In genomic region chr13:111534131-111534530, GRCm38 (mm10) we compare ENCODE assay signal across 12 mouse cellular contexts. TPM values are rescaled to one million over a fixed set of nuclear protein-coding genes. Genes with fewer than 3 reads are reported as not detected.
DNase-seq lines count a peak whose midpoint lies in the region; ATAC-seq and TF ChIP-seq lines count a peak whose summit lies in the region.
"Had no signal": no experiment of that assay in that cellular context is flagged by ENCODE, and none has a peak within 500 bp of the region (broad histone marks: within the 10 kb centered on the region; RNA-seq: fewer than 3 reads in every experiment).

No protein-coding gene starts in this region.

- no peaks in the 10 kb centered on the region for H3K9me3 ChIP-seq in liver, embryonic 11.5 days (ENCODE audit: control insufficient read depth, low read length)
- no peaks in the 10 kb centered on the region for H3K9me3 ChIP-seq in MEL (replicated peaks; ENCODE audit: insufficient read depth, low read length)
- no peaks in the 10 kb centered on the region for H3K9me3 ChIP-seq in limb, embryonic 10.5 days (replicated peaks)
- H3K9me3 ChIP-seq: neural tube, embryonic 12.5 days had no signal

- no peak overlapping the region for H3K4me3 ChIP-seq in liver, adult 2 months (ENCODE audit: insufficient read depth, low read depth, low read length)
- no peak overlapping the region for H3K4me3 ChIP-seq in liver, embryonic 11.5 days (ENCODE audit: low read depth, low read length)
- H3K4me3 ChIP-seq in MEL (ENCODE audit: control insufficient read depth in 1 of 2, insufficient read depth in 1 of 2, low read depth in 2 of 2, low read length in 2 of 2), result no peak overlapping the region
- no peak overlapping the region for H3K4me3 ChIP-seq in limb, embryonic 10.5 days
- H3K4me3 ChIP-seq: neural tube, embryonic 12.5 days had no signal

- 80% methylated on average over 6 of the region's 6 CpGs for WGBS in liver, adult 2 months
- 61% methylated on average over 6 of the region's 6 CpGs for WGBS in liver, embryonic 11.5 days
- WGBS in limb, embryonic 10.5 days, result 69% methylated on average over 6 of the region's 6 CpGs

- no peak for TF ChIP-seq EP300 in MEL (IDR thresholded peaks at IDR 0.05; ENCODE audit: low read depth in 1 of 2, low read length in 2 of 2)

- no peaks in the 10 kb centered on the region for H3K27me3 ChIP-seq in liver, adult 2 months (ENCODE audit: control insufficient read depth, insufficient read depth, low read length)
- H3K27me3 ChIP-seq in liver, embryonic 11.5 days (replicated peaks; ENCODE audit: control insufficient read depth, insufficient read depth, low read length), result no peaks in the 10 kb centered on the region
- H3K27me3 ChIP-seq in MEL (ENCODE audit: control insufficient read depth in 1 of 2, insufficient read depth in 2 of 2, low read length in 2 of 2), result no peaks in the 10 kb centered on the region
- no peaks in the 10 kb centered on the region for H3K27me3 ChIP-seq in limb, embryonic 10.5 days (ENCODE audit: low read depth, poor library complexity, severe bottlenecking)
- H3K27me3 ChIP-seq: neural tube, embryonic 12.5 days had no signal

- DNase-seq in adrenal gland, postnatal 14 days, result peak; percentile 28
- no peak for DNase-seq in adrenal gland, postnatal 4 days (ENCODE audit: low spot score in 2 of 2)
- no peak for DNase-seq in liver, adult 2 months (ENCODE audit: extremely low read depth, low read depth, low spot score)
- DNase-seq in liver, embryonic 11.5 days (ENCODE audit: low spot score), result no peak
- DNase-seq in MEL (ENCODE audit: low read depth, low spot score), result no peak
- peak; percentile 35 for DNase-seq in limb, embryonic 10.5 days (ENCODE audit: low spot score)
- no peak for DNase-seq in urinary bladder, postnatal 4 days (ENCODE audit: low spot score in 2 of 2)
- DNase-seq in frontal cortex, postnatal 10 days (ENCODE audit: low spot score in 2 of 2), result no peak
- DNase-seq: gastrocnemius, postnatal 10 days; kidney, adult 18-20 months had no signal

- no peaks in the 10 kb centered on the region for H3K79me2 ChIP-seq in liver, adult 2 months (ENCODE audit: control insufficient read depth, insufficient read depth, low read length)
- H3K79me2 ChIP-seq in MEL (ENCODE audit: control insufficient read depth, insufficient read depth, low read length, poor library complexity), result no peaks in the 10 kb centered on the region

- peak; percentile 27 for TF ChIP-seq RAD21 in MEL (IDR thresholded peaks at IDR 0.05; ENCODE audit: low read depth, low read length)

- H3K4me1 ChIP-seq in liver, adult 2 months (ENCODE audit: control insufficient read depth, insufficient read depth, low read length), result 0 out of 2 replicates have a peak, but pooled peaks cover 2% of the 10 kb centered on the region
- H3K4me1 ChIP-seq in liver, embryonic 11.5 days (replicated peaks; ENCODE audit: control insufficient read depth, insufficient read depth, low read length), result no peaks in the 10 kb centered on the region
- peaks cover 2 to 3% of the 10 kb centered on the region in 2 experiments; a peak in 2 of 4 replicates for H3K4me1 ChIP-seq in MEL (ENCODE audit: control insufficient read depth in 1 of 2, insufficient read depth in 2 of 2, low read length in 2 of 2)
- no peaks in the 10 kb centered on the region for H3K4me1 ChIP-seq in limb, embryonic 10.5 days
- H3K4me1 ChIP-seq: neural tube, embryonic 12.5 days had no signal

- no peak overlapping the region for H3K9ac ChIP-seq in liver, adult 2 months (ENCODE audit: low read depth, low read length)
- H3K9ac ChIP-seq in liver, embryonic 11.5 days (ENCODE audit: low read depth, low read length), result no peak overlapping the region
- no peak overlapping the region for H3K9ac ChIP-seq in MEL (ENCODE audit: control insufficient read depth, low read depth, low read length, poor library complexity, severe bottlenecking)
- H3K9ac ChIP-seq: neural tube, embryonic 12.5 days had no signal

- H3K36me3 ChIP-seq in liver, adult 2 months (ENCODE audit: control insufficient read depth, insufficient read depth, low read length), result no peaks in the 10 kb centered on the region
- H3K36me3 ChIP-seq in liver, embryonic 11.5 days (ENCODE audit: control insufficient read depth, insufficient read depth, low read length), result no peaks in the 10 kb centered on the region
- H3K36me3 ChIP-seq in MEL (ENCODE audit: control insufficient read depth in 1 of 2, insufficient read depth in 2 of 2, low read length in 2 of 2), result no peaks in the 10 kb centered on the region
- no peaks in the 10 kb centered on the region for H3K36me3 ChIP-seq in limb, embryonic 10.5 days
- H3K36me3 ChIP-seq: neural tube, embryonic 12.5 days had no signal

- TF ChIP-seq CTCF in liver, adult 2 months (IDR thresholded peaks at IDR 0.05; ENCODE audit: low read depth, low read length), result peak; percentile 56
- peak in 2 of 3 experiments; percentile 34 to 54; a peak in 4 of 6 replicates for TF ChIP-seq CTCF in MEL (IDR thresholded peaks at IDR 0.05 in 2 of 3, conservative IDR thresholded peaks at IDR 0.05 in 1 of 3; ENCODE audit: control insufficient read depth in 1 of 3, insufficient read depth in 1 of 3, low read depth in 2 of 3, low read length in 3 of 3, poor library complexity in 1 of 3, severe bottlenecking in 1 of 3)

- no peak overlapping the region for H3K4me2 ChIP-seq in liver, embryonic 11.5 days
- H3K4me2 ChIP-seq: neural tube, embryonic 12.5 days had no signal

- no peak for ATAC-seq in liver, embryonic 11.5 days (replicated peaks; ENCODE audit: low FRiP score)

- no peak overlapping the region for H3K27ac ChIP-seq in liver, adult 2 months (replicated peaks; ENCODE audit: insufficient read depth, low read depth, low read length)
- H3K27ac ChIP-seq in liver, embryonic 11.5 days (ENCODE audit: low read depth, low read length), result no peak overlapping the region
- no peak overlapping the region for H3K27ac ChIP-seq in MEL (ENCODE audit: control insufficient read depth, low read depth, low read length)
- H3K27ac ChIP-seq in limb, embryonic 10.5 days, result no peak overlapping the region
- H3K27ac ChIP-seq: neural tube, embryonic 12.5 days had no signal

- no peak for TF ChIP-seq POLR2A in liver, adult 2 months (IDR thresholded peaks at IDR 0.05; ENCODE audit: extremely low read depth, insufficient read depth, low read length)
- no peak for TF ChIP-seq POLR2A in MEL (IDR thresholded peaks at IDR 0.05; ENCODE audit: control insufficient read depth in 1 of 2, insufficient read depth in 1 of 2, low read depth in 1 of 2, low read length in 2 of 2, poor library complexity in 1 of 2)

TF ChIP-seq in MEL, 35 proteins besides CTCF, POLR2A, EP300 and RAD21:
- TF ChIP-seq CHD1 (IDR thresholded peaks at IDR 0.05; ENCODE audit: low read depth, low read length), result no peak
- TF ChIP-seq ZC3H11A (IDR thresholded peaks at IDR 0.05; ENCODE audit: low read depth, low read length), result 0 out of 2 replicates have a peak, but pooled peaks have one; percentile 13
- TF ChIP-seq SMC3 (IDR thresholded peaks at IDR 0.05; ENCODE audit: low read depth, low read length), result peak; percentile 25; the same call in 1 of the 2 replicates

RNA-seq across cellular contexts. Expression of gene Gm49496, which starts 15.6 kb away (rescaled TPM):
- total RNA-seq in adrenal gland, postnatal 14 days (2021), result not detected in 2 replicates
- under 1 TPM in 1 of 2 experiments, not detected in 1; 0.31 TPM for total RNA-seq in adrenal gland, postnatal 4 days (2021)
- not detected in 2 replicates for total RNA-seq in liver, adult 2 months (2014; rRNA removed)
- polyA plus RNA-seq in liver, adult 2 months (2012; rRNA removed), result not detected in 2 replicates
- not detected in 2 replicates for polyA plus RNA-seq in liver, embryonic 11.5 days (2014; fragmentation: Nextera tagmentation; extraction: Ambion mirVana)
- total RNA-seq in MEL (2012; rRNA removed), result 0.13 TPM in 1 of 2 replicates, not detected in the other
- polyA plus RNA-seq in MEL (2012; ENCODE audit: insufficient read depth in 1 of 2, insufficient read length in 2 of 2, low read depth in 1 of 2, low replicate concordance in 2 of 2, missing spikeins in 1 of 2), result under 1 TPM in 1 of 2 experiments, not detected in 1; 0.26 TPM
- not detected in 2 replicates for polyA plus RNA-seq in limb, embryonic 10.5 days (2016; fragmentation: Nextera tagmentation; extraction: Ambion mirVana)
- total RNA-seq: gastrocnemius, postnatal 10 days had no signal
- polyA plus RNA-seq: limb, embryonic 14.5 days; neural tube, embryonic 12.5 days had no signal

RNA-seq across cellular contexts. Expression of gene Gpbp1, which starts 44.2 kb away (rescaled TPM):
- total RNA-seq in adrenal gland, postnatal 14 days (2021), result 78.4 and 83.9 TPM in 2 replicates
- 10 to 100 TPM; 84.3 to 88.1 TPM for total RNA-seq in adrenal gland, postnatal 4 days (2021)
- total RNA-seq in liver, adult 2 months (2014; rRNA removed), result 30.4 and 37.8 TPM in 2 replicates
- polyA plus RNA-seq in liver, adult 2 months (2012; rRNA removed), result 1.6 and 1.8 TPM in 2 replicates
- polyA plus RNA-seq in liver, embryonic 11.5 days (2014; fragmentation: Nextera tagmentation; extraction: Ambion mirVana), result 76.1 and 79.0 TPM in 2 replicates
- total RNA-seq in MEL (2012; rRNA removed), result 58.2 and 60.9 TPM in 2 replicates
- polyA plus RNA-seq in MEL (2012; ENCODE audit: insufficient read depth in 1 of 2, insufficient read length in 2 of 2, low read depth in 1 of 2, low replicate concordance in 2 of 2, missing spikeins in 1 of 2), result 100 to 1,000 TPM in 1 of 2 experiments, 10 to 100 TPM in 1; 76.3 to 648 TPM
- polyA plus RNA-seq in limb, embryonic 10.5 days (2016; fragmentation: Nextera tagmentation; extraction: Ambion mirVana), result 75.7 and 95.4 TPM in 2 replicates

RNA-seq across cellular contexts. Expression of gene Gm10198, which starts 58.5 kb away (rescaled TPM):
- not detected in 2 replicates for total RNA-seq in adrenal gland, postnatal 14 days (2021)
- total RNA-seq in adrenal gland, postnatal 4 days (2021), result not detected
- not detected in 2 replicates for total RNA-seq in liver, adult 2 months (2014; rRNA removed)
- polyA plus RNA-seq in liver, adult 2 months (2012; rRNA removed), result not detected in 2 replicates
- polyA plus RNA-seq in liver, embryonic 11.5 days (2014; fragmentation: Nextera tagmentation; extraction: Ambion mirVana), result not detected in 2 replicates
- total RNA-seq in MEL (2012; rRNA removed), result not detected in 2 replicates
- not detected for polyA plus RNA-seq in MEL (2012; ENCODE audit: insufficient read depth in 1 of 2, insufficient read length in 2 of 2, low read depth in 1 of 2, low replicate concordance in 2 of 2, missing spikeins in 1 of 2)
- polyA plus RNA-seq in limb, embryonic 10.5 days (2016; fragmentation: Nextera tagmentation; extraction: Ambion mirVana), result not detected in 2 replicates
- total RNA-seq: gastrocnemius, postnatal 10 days had no signal
- polyA plus RNA-seq: limb, embryonic 14.5 days; neural tube, embryonic 12.5 days had no signal

Comparison
In these comparisons a context has a peak if more than half of its experiments do, and no peak if none do; other contexts are left out.
1. DNase-seq: peak in adrenal gland, postnatal 14 days (single experiment) and limb, embryonic 10.5 days (single experiment); none in adrenal gland, postnatal 4 days (0 of 2), liver, adult 2 months (single experiment), liver, embryonic 11.5 days (single experiment), MEL (single experiment), urinary bladder, postnatal 4 days (0 of 2) and frontal cortex, postnatal 10 days (0 of 2).